Mouse (Mus musculus) spleen, adult 2 months (tissue): ENCODE data around the gene Megf11. TPM values are rescaled to one million over a fixed set of nuclear protein-coding genes. Genes with fewer than 3 reads are reported as not detected.

Experiments used
- DNase-seq, 2 experiments: peaks; one replicate each; pipeline versions ENCODE4 v3.0.0 to v3.0.0-alpha.2; 2012 to 2021; ENCODE audit warnings: low spot score in 2 of 2, low read depth in 1 of 2
- H3K27ac ChIP-seq: fragments of 200-500 bp; 2 replicates; pipeline ENCODE4 v1.5.1; 2012; ENCODE audit warnings: low read length, inconsistent platforms; ENCODE audit not compliant: insufficient read depth
- H3K27me3 ChIP-seq: fragments of 200-500 bp; 2 replicates; pipeline ENCODE4 v1.6.1; 2012; ENCODE audit warnings: mild to moderate bottlenecking, moderate library complexity, low read length, inconsistent platforms; ENCODE audit not compliant: control insufficient read depth, insufficient read depth
- H3K36me3 ChIP-seq: fragments of 200-500 bp; 2 replicates; pipeline ENCODE4 v1.6.1; 2012; ENCODE audit warnings: mild to moderate bottlenecking, low read length, inconsistent platforms; ENCODE audit not compliant: control insufficient read depth, insufficient read depth
- H3K4me1 ChIP-seq: fragments of 200-500 bp; 2 replicates; pipeline ENCODE4 v1.6.1; 2011; ENCODE audit warnings: inconsistent platforms; ENCODE audit not compliant: control insufficient read depth, insufficient read depth, insufficient read length
- H3K4me3 ChIP-seq: fragments of 200-500 bp; 2 replicates; pipeline ENCODE4 v1.5.1; 2011; ENCODE audit warnings: mild to moderate bottlenecking, inconsistent platforms; ENCODE audit not compliant: insufficient read depth, insufficient read length; ENCODE audit errors: extremely low read depth
- CTCF ChIP-seq: fragments of 200-500 bp; IDR thresholded peaks from 2 replicates; pipeline ENCODE4 v1.5.1; 2011; ENCODE audit warnings: mild to moderate bottlenecking, inconsistent platforms; ENCODE audit not compliant: insufficient read depth, insufficient read length, insufficient replicate concordance; ENCODE audit errors: extremely low read depth
- POLR2A ChIP-seq: fragments of 200-500 bp; IDR thresholded peaks from 2 replicates; pipeline ENCODE4 v1.6.1; 2011; ENCODE audit warnings: low read depth, low read length, inconsistent platforms
- WGBS: fragments of 180-500 bp; shearing (Covaris S2); methylation state at CpG from one replicate; pipeline ENCODE4 v1.1.7; 2018; 5-methylcytosine and 5-hydroxymethylcytosine counted together
- polyA plus RNA-seq: library from polyadenylated mRNA; depleted of rRNA; stranded (reverse); fragments of >200 nt; gene quantifications from 2 replicates; pipeline ENCODE4 v1.2.3, GENCODE M21; 2012

Megf11 gene
- polyA plus RNA-seq, 1 experiment: 1.0 TPM

DNA sequence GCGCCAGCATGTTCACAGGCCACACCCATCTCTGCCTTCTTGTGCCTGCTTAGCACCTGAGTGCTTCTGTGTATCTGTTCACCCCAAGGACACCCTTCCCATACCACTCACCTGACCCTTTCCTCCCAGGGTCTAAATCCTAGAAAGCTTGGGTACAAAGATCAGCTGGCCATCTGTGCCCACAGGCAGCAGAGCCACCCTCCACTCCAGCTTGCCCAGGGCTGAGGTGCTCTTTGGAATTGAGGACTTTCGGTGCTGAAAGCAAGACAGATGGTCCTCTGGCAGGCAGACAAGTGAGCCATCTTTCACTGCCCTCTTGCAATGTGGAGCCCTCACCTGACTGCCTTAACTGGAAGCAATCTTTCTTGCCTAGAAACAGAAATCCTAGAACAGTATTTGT, 251.5 kb downstream of the Megf11 start:
- Histone ChIP-seq H3K4me1 (no peaks in the 10 kb centered on the region; the same call in 1 of the 2 replicates), H3K27me3 (no peaks in the 10 kb centered on the region), H3K4me3 (no peak overlapping the region), H3K36me3 (no peaks in the 10 kb centered on the region), H3K27ac (no peak overlapping the region)
- 78% methylated on average over 2 of the region's 2 CpGs for WGBS
- TF ChIP-seq CTCF (no peak), POLR2A (no peak)
- no peak for DNase-seq

DNA sequence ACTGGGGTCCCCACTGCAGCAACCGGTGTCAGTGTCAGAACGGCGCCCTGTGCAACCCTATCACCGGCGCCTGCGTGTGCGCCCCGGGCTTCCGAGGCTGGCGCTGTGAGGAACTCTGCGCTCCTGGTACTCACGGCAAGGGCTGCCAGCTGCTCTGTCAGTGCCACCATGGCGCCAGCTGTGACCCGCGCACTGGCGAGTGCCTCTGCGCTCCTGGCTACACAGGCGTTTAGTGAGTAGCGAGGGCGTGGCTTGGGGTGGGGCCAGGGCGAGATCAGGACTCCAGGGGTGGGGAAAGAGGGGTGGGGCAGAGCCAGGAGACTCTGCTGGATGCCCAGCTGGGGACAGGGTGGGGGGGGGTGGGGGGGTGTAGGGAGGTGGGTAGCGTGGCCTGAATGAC, 252.8 kb downstream of the Megf11 start:
- no peaks in the 10 kb centered on the region; the same call in 1 of the 2 replicates for H3K4me1 ChIP-seq
- H3K36me3 ChIP-seq: no peaks in the 10 kb centered on the region
- DNase-seq: no peak
- WGBS: 9% methylated on average over 22 of the region's 22 CpGs
- TF ChIP-seq CTCF: no peak
- no peak for TF ChIP-seq POLR2A
- H3K27ac ChIP-seq: no peak overlapping the region
- no peak overlapping the region for H3K4me3 ChIP-seq
- H3K27me3 ChIP-seq: no peaks in the 10 kb centered on the region

DNA sequence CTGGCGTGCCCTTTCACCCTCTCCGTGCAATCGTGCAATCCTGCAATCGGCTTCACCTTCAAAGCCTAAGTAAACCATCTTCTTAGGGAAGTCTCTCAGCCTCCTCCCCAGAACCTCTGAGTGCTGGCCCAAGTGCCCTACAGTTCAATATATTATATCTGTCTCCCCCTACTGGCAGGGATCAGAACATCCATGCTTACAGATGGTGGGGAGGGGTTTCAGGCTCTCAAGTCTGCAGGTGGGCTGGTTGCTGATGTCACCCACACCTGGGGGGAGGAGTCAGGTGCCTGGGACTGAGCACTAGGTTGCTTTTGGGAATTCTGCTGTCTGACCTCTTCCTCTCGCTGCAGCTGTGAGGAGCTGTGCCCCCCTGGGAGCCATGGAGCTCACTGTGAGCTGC, 254.2 kb downstream of the Megf11 start:
- DNase-seq: no peak
- Histone ChIP-seq H3K36me3 (no peaks in the 10 kb centered on the region), H3K4me3 (no peak overlapping the region), H3K27me3 (no peaks in the 10 kb centered on the region), H3K27ac (no peak overlapping the region), H3K4me1 (no peaks in the 10 kb centered on the region; the same call in 1 of the 2 replicates)
- TF ChIP-seq POLR2A (no peak), CTCF (no peak)
- 18% methylated on average over 5 of the region's 5 CpGs for WGBS

DNA sequence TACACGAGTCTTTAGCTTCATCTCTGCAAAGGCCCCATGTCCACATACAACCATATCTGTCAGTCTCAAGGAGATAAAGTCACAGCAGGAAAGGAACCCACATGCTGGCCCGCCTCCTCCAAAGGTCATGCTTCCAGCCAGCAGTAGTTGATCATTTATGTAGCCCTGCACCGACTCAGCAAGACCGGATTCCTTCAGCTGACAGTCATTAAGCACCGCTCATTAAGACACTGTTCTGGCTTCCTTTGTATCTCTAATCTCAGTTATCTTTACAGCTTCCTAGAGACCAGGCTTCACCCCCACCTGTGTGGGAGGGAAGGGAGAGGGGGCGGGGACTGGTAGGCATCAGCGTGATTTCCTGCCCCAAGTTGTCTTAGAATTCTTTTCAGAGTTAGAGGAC, 258.7 kb downstream of the Megf11 start:
- Histone ChIP-seq H3K4me1 (no peaks in the 10 kb centered on the region), H3K36me3 (no peaks in the 10 kb centered on the region), H3K27ac (no peak overlapping the region), H3K27me3 (no peaks in the 10 kb centered on the region), H3K4me3 (no peak overlapping the region)
- no peak for DNase-seq
- no peak for TF ChIP-seq POLR2A
- TF ChIP-seq CTCF: no peak
- WGBS: 46% methylated on average over 7 of the region's 7 CpGs

GRCm38 (mm10) chr9:64645462-64645861, 260.0 kb downstream of the Megf11 start:
- no peak for DNase-seq
- WGBS: 77% methylated on average over 3 of the region's 3 CpGs
- Histone ChIP-seq H3K4me1 (no peaks in the 10 kb centered on the region), H3K36me3 (no peaks in the 10 kb centered on the region), H3K4me3 (no peak overlapping the region), H3K27me3 (no peaks in the 10 kb centered on the region), H3K27ac (no peak overlapping the region)
- TF ChIP-seq CTCF (no peak), POLR2A (no peak)

- Histone ChIP-seq H3K4me3 (no peak overlapping the region), H3K36me3 (no peaks in the 10 kb centered on the region), H3K27ac (no peak overlapping the region), H3K27me3 (no peaks in the 10 kb centered on the region), H3K4me1 (no peaks in the 10 kb centered on the region)
- no peak for DNase-seq
- 82% methylated on average over 9 of the region's 9 CpGs for WGBS
- no peak for TF ChIP-seq POLR2A
- no peak for TF ChIP-seq CTCF
Observed at GRCm38 (mm10) chr9:64649393-64649792, 264.0 kb downstream of the Megf11 start.

- 34% methylated on average over 2 of the region's 2 CpGs for WGBS
- Histone ChIP-seq H3K27ac (no peak overlapping the region), H3K36me3 (no peaks in the 10 kb centered on the region), H3K4me1 (no peaks in the 10 kb centered on the region), H3K4me3 (no peak overlapping the region), H3K27me3 (no peaks in the 10 kb centered on the region)
- DNase-seq: no peak
- TF ChIP-seq CTCF (no peak), POLR2A (no peak)
Observed at GRCm38 (mm10) chr9:64649892-64650291, 264.5 kb downstream of the Megf11 start.

DNA sequence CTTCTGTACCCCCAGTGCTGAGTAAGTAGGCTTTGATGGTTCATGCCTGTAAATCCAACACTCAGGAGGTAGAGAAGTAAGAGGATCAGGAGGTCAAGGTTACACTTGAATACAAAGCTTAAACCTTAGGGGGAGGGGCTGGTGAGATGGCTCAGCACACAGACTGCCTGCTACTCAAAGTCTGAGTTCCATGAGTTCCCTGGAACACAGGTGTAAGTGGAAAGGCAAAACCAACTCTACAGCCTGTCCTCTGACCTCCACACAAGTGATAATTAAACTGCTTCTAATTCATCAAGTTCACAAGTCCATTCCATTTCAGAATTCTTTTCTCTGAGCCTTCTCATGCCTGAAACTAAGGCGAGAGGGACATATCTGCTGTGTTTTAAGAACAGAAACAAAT, 265.8 kb downstream of the Megf11 start:
- no peaks in the 10 kb centered on the region for H3K27me3 ChIP-seq
- H3K27ac ChIP-seq: no peak overlapping the region
- no peaks in the 10 kb centered on the region for H3K36me3 ChIP-seq
- WGBS: 82% methylated on average over 1 of the region's 1 CpGs
- H3K4me3 ChIP-seq: no peak overlapping the region
- no peak for DNase-seq
- H3K4me1 ChIP-seq: no peaks in the 10 kb centered on the region
- TF ChIP-seq CTCF: no peak
- no peak for TF ChIP-seq POLR2A
